Mouse (Mus musculus) granulocyte monocyte progenitor cell, adult 5-6 weeks (primary cell): ENCODE data around the gene Nanog. TPM values are rescaled to one million over a fixed set of nuclear protein-coding genes. Genes with fewer than 3 reads are reported as not detected.
"Not testable (repeated sequence)": the region's sequence is repeated elsewhere in the genome, so short reads cannot be mapped to it uniquely, and the experiment has no call there.

Experiments
- ATAC-seq: replicated peaks from 2 replicates; pipeline ENCODE4 v1.8.0; 2016; ENCODE audit warnings: mild to moderate bottlenecking, moderate TSS enrichment, inconsistent platforms; ENCODE audit not compliant: poor library complexity, severe bottlenecking
- total RNA-seq, 2 experiments: library from RNA; stranded (forward) in 1 of 2; stranded (reverse) in 1 of 2; fragments of 200-712, 200-1000 nt in 1 of 2; fragments of >200 nt in 1 of 2; fragmentation: Nextera tagmentation in 1 of 2; gene quantifications; 2 replicates each; pipeline ENCODE4 v1.2.3; 2014 to 2017

Gene Nanog
- total RNA-seq, 2 experiments from 2014 or later, result not detected

DNA sequence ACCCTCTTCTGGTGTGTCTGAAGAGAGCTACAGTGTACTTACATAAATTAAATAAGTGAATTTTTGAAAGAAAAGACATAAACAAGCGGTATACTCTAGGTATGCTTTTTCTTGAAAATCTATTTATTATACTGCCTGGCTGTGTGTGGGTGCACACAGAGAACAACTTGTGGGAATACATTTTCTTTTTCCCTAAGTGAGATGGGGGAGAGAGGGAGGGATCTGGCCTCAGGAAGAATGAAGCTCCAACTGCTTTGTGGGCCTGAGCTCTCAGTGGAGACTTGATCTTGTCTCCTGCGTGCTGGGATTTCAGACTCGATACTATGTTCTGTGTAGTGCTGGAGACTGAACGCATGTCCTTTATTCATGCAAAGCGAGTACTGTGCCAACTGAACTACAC lies 5.5 kb upstream of the Nanog start:
- no peak for ATAC-seq

DNA sequence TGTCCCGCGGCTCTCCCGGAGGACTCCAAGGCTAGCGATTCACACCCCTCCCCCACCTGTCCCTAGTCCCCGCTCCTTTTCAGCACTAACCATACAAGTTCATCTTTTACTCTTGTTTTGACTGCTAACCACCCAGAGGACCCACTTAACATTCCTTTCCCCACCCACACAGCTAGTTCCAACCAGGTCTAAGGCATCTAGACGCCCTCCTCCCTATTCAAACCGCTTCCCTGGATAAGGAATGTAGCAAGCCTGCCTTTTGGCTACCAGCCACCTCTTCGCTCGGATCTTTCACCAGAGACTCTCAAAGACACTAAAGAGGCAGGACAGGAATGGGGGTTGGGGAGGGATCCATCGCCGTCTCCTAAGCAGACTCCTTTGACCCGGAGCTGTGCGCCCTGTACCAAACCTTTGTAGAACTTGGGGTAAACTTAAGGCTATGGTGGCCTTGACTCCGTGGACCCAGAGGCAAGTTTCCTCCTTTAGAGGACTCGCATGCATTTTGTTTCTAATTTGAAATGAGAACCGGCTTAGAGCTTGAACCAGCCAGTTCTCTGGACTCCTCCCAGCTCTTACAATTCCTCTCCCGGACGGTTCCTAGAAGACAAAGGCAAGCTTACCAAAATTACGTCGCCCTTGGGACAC lies 4.7 kb upstream of the Nanog start:
- ATAC-seq, result no peak

DNA sequence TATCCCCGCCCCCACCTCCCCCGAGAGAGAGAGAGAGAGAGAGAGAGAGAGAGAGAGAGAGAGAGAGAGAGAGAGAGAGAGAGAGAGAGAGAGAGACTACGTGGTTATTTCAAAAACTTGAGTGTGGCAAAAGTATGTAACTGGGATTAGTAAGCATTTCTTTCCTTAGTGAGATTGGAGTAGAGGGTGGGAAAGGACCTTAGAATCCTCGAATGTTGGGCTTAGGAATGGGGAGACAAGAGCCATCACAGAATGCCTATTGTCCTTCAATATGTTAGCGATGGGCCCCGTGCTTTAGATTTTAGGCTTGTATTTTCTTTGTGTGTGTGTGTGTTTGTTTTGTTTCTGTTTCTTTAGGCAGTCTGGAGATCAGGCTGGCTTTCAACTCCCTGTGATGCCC lies 4.0 kb upstream of the Nanog start:
- no peak for ATAC-seq

DNA sequence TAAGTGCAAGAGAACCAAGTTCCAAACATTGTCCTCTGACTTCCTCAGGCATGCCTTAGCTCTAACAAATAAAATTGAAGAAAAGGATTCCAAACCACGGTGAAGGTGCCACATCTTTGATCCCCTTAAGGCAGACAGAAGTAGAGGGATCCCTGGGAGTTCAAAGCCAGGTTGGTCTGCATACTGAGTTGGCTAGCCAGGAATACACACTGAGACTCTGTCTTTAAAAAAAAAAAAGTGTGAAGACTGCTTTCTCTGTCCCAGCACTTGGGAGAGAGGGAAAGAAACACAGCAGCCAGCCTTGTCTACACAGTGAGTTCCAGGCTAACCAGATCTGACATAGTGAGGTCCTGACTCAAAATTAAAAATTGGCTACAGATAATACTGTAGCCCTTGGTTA lies 3.6 kb upstream of the Nanog start:
- no peak for ATAC-seq

DNA sequence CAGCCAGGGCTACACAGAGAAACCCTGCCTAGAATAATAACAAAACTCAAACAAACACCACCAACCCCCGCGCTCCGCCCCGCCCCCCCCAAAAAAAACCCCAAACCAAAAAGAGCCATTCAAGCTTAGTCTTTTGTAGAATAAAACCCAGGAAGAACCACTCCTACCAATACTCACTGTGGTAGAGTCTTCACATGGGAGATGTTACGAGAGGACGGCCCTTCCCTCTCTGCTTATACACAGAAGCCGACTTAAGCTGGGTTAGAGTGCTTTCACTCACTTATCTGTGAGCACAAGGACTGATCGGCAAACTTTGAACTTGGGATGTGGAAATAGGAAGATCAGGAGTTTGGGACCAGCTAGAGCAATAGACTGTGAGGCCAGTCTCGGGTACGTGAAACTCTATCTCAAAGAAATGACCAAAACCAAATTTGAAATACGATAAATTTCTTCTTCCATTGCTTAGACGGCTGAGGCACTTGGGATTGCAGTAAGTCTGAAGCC lies 900 bp upstream of the Nanog start:
- ATAC-seq, result no peak

DNA sequence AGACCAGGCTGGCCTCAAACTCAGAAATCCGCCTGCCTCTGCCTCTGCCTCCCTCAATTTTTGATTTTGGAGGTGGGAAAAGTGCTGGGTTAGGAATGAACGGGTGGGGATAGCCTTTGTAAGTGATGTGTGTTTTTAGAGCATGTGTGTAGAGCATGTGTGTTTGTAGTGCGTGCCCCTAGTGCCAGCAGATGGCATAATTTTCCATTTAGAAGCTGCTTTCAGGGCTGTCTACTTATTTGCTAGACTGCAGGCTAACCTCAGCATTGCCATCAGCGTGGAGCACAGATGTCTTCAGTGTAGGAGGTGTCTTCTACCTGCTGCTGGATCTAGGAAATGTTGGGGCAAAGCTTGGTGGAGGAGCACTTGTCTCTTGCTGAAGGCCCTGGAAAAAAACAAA lies 1.5 kb downstream of the Nanog start:
- ATAC-seq, result no peak

DNA sequence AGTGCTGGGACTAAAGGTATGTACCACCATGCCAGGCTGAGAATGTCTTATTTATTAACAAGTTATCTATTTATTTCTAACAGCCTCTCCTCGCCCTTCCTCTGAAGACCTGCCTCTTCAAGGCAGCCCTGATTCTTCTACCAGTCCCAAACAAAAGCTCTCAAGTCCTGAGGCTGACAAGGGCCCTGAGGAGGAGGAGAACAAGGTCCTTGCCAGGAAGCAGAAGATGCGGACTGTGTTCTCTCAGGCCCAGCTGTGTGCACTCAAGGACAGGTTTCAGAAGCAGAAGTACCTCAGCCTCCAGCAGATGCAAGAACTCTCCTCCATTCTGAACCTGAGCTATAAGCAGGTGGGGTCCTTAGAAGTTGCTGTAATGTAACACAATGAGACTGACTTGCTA lies 4.2 kb downstream of the Nanog start:
- no peak for ATAC-seq

DNA sequence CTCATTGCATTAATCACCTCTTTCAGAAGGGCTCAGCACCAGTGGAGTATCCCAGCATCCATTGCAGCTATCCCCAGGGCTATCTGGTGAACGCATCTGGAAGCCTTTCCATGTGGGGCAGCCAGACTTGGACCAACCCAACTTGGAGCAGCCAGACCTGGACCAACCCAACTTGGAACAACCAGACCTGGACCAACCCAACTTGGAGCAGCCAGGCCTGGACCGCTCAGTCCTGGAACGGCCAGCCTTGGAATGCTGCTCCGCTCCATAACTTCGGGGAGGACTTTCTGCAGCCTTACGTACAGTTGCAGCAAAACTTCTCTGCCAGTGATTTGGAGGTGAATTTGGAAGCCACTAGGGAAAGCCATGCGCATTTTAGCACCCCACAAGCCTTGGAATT lies 5.8 kb downstream of the Nanog start:
- not testable (repeated sequence) for ATAC-seq

DNA sequence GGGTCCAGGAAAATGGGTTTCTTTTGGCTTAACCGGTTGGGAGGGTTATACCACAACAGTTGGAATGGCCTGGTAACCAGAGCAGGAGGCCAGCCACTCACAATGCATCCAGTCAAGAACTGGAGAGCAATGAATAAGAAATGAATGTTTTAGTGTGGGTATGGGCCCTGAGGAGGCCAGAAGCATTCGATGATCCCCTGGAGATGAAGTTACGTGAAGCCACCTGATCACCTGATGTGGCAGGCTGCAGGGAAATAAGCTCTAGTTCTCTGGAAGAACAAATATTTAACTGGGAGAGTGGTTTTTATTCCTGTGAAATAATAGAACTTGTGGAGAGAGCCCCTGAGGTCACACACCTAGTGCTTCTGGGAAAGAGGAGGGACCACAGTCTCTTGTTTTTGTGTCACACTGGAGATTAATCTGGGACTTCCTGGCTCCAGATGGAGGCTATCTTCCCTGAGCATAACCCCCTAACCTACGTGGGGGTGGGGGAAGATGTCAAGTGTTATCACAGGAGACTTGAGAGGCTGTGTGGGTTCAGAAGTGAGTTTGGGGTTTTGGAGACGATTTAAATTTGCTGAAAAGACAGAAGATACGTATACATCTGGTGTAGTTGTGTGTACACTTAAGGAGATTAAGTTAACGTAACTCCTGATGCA lies 7.5 kb downstream of the Nanog start:
- ATAC-seq, result no peak

DNA sequence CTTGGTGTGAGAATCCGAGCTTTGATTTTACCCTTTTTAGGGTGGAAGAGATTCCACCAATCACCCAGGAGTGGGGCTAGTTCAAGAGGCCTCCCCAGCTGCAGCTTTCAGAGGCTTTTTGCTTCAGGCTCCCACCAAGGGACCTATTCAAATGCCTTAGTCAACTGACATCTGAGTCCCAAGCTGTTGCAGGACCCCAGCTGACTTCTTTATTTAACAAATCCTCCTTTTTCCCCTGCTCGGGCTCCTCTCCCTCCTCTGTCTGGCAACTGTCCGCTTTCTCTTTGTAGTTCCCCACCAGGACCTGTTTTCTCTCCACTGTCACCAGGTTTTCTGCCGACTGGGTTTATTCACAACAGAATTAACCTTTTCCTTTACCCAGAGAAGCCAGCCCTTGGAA lies 8.6 kb downstream of the Nanog start:
- ATAC-seq, result no peak

DNA sequence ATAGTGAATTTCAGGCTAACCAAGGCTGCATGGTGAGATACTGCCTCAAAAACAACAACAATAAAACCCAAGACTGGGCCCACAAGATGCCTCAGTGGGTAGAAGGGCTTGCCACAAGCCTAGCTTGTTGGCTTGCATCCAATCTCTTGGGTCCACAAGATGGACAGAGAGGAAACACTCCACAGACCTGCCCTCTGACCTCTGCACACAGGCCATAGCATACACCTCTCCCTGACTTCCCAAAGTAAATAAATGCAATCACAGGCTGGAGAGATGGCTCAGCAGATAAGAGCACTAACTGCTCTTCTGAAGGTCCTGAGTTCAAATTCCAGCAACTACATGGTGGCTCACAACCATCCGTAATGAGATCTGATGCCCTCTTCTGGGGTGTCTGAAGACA lies 10.9 kb downstream of the Nanog start:
- not testable (repeated sequence) for ATAC-seq

DNA sequence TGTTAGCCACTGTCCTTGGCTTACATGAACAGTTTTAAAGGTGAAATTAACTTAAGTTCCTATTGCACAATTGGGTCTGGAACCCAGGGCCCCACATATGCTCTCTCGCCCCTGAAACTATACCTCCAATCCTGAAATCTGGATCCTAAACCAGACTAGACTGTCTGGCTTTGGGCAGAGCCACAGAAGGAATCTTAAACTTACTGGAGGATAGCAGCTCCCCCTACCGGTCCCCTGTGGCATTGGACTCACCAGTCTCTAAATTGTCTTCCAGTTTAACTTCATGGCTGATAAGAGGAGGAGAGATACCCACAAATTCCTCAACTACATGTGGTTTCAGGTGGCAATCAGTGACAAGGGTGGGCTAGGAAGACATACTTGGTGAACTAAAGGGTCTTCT lies 12.7 kb downstream of the Nanog start:
- peak; percentile 83 for ATAC-seq

DNA sequence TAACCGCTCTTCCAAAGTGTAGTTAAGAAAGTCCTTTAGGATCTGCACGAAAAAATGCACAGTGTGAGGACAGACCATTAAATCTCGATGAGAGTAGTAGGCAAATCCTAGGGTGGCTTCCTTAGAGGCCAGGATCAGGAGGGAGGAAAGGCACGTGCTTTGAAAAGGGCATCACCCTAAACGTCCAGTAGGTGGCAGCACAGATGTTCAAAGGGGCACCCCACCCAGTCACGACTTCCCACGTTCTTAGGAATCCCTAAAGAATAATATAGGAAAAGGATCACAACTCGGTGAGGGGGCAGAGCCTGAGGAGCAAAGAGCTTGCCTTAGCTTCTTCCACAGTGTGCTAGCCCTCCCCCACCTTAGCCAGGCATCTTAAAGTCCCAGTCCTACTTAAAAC lies 32.7 kb downstream of the Nanog start:
- ATAC-seq, result peak; percentile 58

DNA sequence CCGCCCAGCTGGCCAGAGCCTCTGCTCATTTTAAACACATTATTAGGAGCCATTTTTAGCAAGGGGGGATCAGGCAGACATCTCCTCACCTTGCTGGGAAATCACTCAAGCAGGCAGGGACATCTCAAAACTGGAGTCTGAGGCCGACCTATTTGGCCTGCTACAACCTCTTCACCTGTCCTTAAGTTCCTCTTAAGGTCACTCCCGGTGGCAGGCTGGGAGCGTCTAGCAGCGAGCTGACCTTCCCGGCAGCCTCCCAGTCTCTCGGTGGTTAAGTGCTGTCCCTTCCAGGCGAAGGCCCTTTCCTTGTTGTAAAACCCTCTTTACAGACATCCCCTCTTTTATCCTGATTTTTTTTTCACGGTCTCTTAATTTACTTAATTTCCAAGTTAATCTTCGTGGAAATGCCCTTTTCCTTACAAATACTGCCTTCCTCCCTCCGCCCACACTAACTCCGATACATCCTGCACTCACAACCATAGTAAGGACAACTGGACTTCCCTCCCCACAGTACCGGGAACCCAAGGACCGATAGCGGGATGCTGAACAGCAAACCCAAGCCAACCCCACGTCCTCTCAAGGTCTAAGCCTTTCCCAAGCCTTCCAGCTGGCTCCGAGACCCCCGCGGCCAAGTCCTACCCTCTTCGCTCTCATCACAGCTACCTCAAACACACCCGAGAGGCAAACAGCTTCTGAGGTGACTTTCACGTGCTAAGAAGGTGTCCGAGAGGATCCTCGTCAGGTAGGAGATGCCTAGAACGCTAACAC lies 34.4 kb downstream of the Nanog start:
- ATAC-seq, result no peak

DNA sequence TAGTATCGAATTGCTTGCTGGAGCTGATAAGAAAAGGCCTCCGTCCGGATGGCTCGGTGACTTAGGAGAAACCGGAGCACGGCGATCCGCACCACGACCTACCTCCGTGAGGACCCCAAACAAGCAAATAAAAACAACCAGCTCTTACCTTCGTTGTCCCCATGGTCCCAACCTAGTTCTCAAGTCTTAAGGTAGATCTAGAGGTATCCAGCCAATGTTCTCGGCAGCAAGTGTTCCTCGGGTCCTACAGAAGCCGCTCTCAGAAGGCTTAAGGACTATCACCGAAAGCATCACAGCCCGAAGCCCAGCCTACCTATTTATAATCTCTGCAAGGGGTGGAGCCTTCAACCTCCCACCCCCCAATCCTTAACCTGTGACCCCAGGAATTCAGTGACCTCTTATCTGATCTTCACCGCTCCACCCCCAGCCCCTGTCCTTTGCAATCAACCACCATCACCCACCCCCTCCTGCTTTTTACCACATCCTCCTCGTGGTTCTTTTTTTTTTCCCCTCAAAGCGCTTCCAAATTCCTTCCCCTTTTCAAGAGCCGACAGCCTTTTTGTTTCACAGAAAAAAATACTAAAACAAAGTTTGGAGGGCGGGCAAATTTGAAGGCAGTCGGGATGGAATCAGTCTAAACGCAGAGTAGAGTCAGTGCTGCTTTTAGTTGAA lies 35.1 kb downstream of the Nanog start:
- ATAC-seq, result peak; percentile 91

DNA sequence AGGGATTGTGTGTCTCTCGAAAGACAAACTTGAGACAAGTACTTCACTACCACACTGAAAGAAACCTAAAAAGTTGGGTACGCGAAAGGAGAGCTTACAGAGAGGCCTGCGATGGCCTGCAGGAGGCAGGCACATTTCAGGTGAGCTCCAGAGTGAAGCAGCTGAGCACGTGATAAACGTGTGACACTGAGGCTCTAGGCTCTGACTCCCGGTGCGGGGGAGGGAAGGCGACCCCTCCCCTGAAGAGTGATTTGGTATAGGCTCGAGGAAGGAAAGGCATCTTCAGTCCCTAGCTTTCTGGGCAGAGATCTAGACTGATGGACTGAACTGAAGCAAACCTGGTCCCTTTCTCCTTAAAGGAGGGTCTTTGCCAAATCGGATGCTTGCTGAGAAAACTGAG lies 36.1 kb downstream of the Nanog start:
- no peak for ATAC-seq

DNA sequence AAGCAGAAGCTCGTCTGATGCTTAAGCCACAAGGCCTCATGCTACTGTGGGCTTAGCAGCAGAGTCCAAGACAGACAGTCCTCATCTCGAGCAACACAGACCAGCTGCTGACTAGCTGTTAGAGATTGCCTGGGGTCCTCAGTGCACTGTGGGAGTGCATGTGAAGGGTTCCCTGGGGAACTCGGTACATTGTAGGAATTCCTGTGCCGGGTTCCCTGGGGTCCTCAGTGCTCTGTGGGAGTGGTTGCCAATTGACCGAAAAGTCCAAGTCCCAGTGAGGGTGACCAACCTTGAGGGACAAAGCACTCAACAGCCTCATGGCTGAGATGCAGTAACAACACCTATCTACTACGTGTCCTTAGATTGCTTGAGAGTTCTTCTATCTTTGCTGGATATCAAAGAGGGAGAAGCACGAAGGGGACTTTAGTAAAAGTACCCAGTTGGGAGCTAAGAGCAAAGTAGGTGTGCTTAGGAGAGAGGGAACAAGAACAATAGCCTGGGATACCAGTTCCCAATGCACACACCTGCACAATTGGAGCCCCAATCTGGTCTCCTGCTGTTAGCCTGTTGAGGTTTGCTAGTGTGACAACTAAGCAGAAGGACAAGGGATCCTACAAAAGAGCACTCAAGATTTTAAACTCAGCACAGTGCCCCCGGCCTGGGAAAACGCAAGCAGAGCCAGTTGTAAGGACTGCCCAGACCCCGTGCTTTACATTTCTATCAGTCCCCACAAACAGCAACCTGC lies 37.4 kb downstream of the Nanog start:
- ATAC-seq, result no peak

DNA sequence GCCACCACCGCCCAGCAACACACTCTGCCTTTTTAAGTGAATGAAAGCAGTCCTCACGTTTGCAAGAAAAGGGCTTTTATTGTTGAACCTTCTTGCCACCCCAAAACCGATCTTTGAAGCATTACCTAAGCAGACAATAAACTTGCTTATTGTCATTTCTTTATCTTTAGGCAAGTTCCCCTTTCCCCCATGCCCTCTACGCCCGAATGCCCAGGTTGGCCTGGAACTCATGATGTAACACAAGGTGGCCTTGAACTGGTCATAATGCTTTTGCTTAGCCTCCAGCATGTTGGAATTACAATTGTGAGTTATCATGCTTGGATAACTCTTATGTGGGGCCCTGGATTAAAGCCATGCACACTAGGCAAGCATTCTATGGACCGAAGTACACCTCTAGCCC lies 43.3 kb downstream of the Nanog start:
- ATAC-seq, result peak; percentile 55

DNA sequence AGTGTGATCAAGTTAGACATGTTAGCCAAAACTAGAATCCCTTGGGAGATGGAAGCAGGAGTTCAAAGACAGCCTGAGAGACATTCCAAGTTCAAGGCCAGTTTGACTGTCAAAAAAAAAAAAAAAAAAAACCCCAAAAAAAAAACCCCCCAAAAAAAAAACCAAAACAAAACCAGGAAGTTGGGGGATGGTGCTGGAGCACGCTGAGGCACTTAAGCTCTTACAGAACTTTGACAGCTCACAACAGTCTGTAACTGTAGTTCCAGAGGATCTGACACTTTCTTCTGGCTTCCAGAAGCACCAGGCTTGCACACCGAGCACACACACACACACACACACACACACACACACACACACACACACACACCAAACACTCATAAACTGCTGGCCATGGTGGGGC lies 48.6 kb downstream of the Nanog start:
- 0 out of 2 replicates have a peak, but pooled peaks have one; percentile 21 for ATAC-seq

DNA sequence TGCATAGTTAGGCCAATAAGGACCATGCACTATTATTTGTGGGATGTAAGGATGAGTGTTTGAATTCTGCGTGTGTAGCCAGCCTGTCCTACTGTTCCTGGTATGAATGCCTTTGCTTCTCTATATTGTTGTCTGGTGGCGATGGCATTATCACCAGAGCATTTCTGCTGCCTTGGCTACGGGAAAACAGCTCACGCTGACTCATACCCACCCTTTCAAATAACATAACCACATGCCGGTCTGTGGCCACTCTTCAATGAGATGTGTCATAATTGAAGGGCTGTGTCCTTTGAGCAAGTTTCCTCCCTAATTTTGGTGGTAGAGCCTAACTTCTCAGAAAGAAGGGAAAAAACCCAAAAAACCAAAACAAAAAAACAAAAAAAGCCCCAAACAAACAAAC lies 51.4 kb downstream of the Nanog start:
- ATAC-seq, result peak; percentile 87
